Mouse (Mus musculus): ENCODE results near the gene Olfr1104.

- TF ChIP-seq POLR2A (IDR thresholded peaks at IDR 0.05; ENCODE audit: borderline replicate concordance, extremely low read depth, low read depth, low read length) (no peak), CTCF (IDR thresholded peaks at IDR 0.05; ENCODE audit: insufficient read depth, low read length) (no peak)
Measured at GRCm38 (mm10) chr2:87026980-87027379, at the start of gene Olfr1104.

Data from lung, adult 2 months (tissue).